Mouse (Mus musculus) left cerebral cortex, postnatal 10 days (tissue): ENCODE data around the gene Hmcn2. TPM values are rescaled to one million over a fixed set of nuclear protein-coding genes. Genes with fewer than 3 reads are reported as not detected.
A peak's percentile ranks its signal among the peaks of the same experiment; 100 is the strongest.

ENCODE experiments used
- DNase-seq, 2 experiments: peaks; one replicate each; pipeline ENCODE4 v3.0.0; 2021 to 2022; ENCODE audit warnings: low spot score in 2 of 2, mixed read lengths in 1 of 2; ENCODE audit errors: extremely low spot score in 1 of 2
- intact Hi-C: fragments of 180-260 bp; cut with DNase I; formaldehyde crosslinking; loops from one replicate; pipeline ENCODE4 v1.15.1; 2025
- total RNA-seq, 2 experiments: library from RNA; stranded (reverse); gene quantifications; 2 replicates each; pipeline ENCODE4 v1.2.3; 2021

Hmcn2 gene
- total RNA-seq, 2 experiments from 2014 or later = 0.22 to 0.39 TPM

DNA sequence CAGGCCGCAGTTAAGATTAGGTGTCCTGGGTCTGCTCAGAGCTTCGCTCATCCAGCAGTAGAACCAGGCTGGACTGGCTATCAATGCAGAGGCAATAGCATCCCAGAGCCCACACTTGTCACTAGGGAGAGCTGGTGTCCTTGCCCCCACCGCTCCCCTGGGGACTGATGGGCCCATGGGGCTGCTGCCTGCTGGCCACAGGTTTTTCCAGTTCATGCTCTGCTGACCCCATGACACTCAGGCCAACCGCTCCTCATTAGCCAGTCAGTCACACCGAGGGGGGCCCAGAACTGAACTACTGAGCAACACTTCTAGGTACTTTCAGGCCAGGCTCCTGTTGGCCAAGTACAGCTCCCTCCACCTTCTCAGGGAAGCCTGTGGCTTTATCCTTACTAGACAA lies 180.1 kb downstream of the Hmcn2 start:
- peak in 1 of 2 experiments; percentile 23 for DNase-seq
- intact Hi-C loops = no loop called here

GRCm38 (mm10) chr2:31495046-31495476 lies 180.8 kb downstream of the Hmcn2 start:
- intact Hi-C loops = loop anchor here (5.0 kb wide), 1 partner anchor 77 kb away; the partner anchor contains the start of gene Fubp3
- peak in 1 of 2 experiments; percentile 22 for DNase-seq

DNA sequence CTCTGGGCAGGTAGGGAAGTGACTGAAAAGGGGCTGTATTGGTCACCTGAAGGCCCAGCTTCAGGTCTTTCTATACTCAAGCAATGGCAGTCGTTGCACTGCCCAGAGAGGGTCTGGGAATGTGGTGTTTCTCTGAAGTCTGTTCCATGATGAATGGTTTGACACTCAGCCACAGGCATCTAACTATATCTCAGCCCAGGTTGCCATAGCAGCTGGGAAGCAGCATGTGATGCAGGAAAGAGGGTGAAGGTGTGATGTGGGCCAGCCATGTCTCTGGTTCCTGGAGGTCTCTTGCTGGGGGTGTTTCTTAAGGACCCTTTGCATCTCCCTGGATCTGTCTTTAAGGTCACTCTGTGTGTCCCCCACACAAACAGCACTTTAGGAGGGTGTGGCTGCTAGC lies 181.9 kb downstream of the Hmcn2 start:
- DNase-seq = peak; percentile 11 to 23
- intact Hi-C loops = loop anchor here (5.0 kb wide), 1 partner anchor 76 kb away; the partner anchor contains the start of gene Fubp3

GRCm38 (mm10) chr2:31497113-31497512 lies 182.9 kb downstream of the Hmcn2 start:
- intact Hi-C loops = loop anchor here (5.0 kb wide), 1 partner anchor 75 kb away; the partner anchor contains the start of gene Fubp3
- no peak for DNase-seq

- intact Hi-C loops = loop anchor here (5.0 kb wide), 1 partner anchor 75 kb away; the partner anchor contains the start of gene Fubp3
- peak in 1 of 2 experiments; percentile 26 for DNase-seq
Measured at GRCm38 (mm10) chr2:31497635-31498034, 183.4 kb downstream of the Hmcn2 start.

DNA sequence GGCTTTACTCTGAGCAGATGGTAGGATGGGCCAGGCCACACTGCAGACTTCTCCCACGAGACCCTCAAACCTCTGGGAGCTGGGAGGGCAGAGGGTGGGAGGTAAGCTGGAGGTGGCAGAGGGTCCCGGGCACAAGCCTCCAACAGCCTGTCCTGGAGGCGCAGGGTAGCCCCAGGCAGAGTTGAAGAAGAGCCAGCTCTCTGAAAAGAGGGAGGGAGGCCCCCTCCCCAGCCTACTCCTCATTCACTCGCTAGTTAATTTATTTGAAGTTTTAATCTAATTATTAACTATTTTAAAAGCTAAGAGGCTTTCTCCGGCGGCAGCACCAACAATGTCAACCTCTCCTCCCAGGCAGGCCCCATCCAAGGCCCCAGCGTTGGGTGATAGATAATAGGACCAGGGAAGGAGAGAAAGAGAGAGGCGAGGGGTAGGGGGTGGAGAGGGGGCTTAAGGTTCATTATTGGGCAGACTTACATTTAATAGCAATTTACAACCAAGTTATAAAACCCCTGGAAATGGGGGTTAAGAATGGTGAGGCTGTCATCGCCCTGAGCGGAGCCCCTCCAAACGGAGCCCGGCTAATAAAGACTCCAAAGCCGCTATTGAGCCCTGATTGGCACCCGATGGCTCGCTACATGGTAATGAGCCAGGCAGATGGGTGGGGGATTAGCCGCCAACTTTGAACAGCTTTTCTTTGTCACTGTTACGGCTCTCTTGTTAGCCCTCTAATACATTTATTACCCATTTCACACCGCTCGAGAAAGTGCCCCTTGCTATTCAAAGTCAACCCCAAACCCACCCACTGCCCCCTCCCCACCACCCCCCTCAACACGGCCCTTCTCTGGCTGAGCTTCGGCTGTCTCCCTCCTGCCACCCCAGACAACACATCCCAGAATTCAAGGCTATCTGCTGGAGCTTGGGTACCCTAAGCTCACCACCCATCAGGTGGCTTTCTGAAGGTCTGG lies 185.4 kb downstream of the Hmcn2 start:
- DNase-seq = no peak
- intact Hi-C loops = loop anchor here (5.0 kb wide), 1 partner anchor 73 kb away; the partner anchor contains the start of gene Fubp3

- DNase-seq = no peak
- intact Hi-C loops = no loop called here
Measured at GRCm38 (mm10) chr2:31500292-31501204, 186.3 kb downstream of the Hmcn2 start.

GRCm38 (mm10) chr2:31501448-31502130 lies 187.4 kb downstream of the Hmcn2 start:
- no peak for DNase-seq
- intact Hi-C loops = no loop called here

- no peak for DNase-seq
- intact Hi-C loops = no loop called here
Measured at GRCm38 (mm10) chr2:31502616-31503522, 188.7 kb downstream of the Hmcn2 start.

DNA sequence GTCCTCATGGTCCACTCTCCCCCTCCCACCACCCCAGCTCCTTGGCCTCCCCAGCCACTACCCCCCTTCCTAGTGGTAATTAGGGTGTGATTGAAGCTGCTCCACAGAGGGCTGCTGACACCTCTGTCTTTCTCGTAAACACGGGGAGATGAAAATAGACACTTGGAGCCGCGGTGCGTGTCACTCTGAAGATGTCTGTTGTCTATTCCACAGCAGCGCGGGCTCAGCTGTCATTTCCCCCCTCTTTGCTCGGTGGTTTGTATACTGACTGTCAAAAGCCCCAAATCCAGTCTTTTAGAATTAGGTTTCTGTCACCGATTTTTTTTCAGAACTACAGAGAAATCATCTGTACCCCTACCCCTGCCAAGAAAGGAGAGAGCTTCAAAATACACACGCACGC lies 191.3 kb downstream of the Hmcn2 start:
- intact Hi-C loops = no loop called here
- no peak for DNase-seq

DNA sequence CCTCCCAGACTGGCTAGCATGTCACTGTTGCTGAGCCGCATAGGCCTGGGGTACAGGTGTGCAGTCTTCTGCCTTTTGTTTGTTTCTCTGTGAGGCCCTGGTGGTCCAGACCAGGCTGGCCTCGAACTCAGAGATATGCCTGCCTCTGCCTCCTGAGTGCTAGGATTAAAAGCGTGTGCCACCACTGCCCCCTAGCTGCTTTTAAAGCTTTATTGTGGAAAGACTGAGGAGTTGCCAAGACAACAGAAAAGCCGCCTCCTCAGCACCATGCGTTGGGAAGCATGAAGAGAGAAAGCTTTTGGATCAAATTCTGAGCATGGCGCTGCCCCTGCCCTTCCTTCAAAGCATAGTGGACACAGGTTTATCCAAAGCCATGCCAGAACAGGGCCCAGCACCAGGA lies 194.6 kb downstream of the Hmcn2 start:
- DNase-seq = no peak
- intact Hi-C loops = no loop called here

Other genes with a start within 250 kb of the Hmcn2 start
- gene Fnbp1, start 172.4 kb upstream of the Hmcn2 start, total RNA-seq = 10 to 100 TPM; 71.9 to 72.8 TPM
- gene Gpr107, start 162.1 kb upstream of the Hmcn2 start, total RNA-seq = 10 to 100 TPM; 50.2 to 61.9 TPM
- gene Ncs1, start 68.6 kb upstream of the Hmcn2 start, total RNA-seq = 100 to 1,000 TPM; 151 to 156 TPM
- gene Ass1, start 155.8 kb downstream of the Hmcn2 start, total RNA-seq = 10 to 100 TPM; 20.6 to 21.2 TPM